In the genomic region with DNA sequence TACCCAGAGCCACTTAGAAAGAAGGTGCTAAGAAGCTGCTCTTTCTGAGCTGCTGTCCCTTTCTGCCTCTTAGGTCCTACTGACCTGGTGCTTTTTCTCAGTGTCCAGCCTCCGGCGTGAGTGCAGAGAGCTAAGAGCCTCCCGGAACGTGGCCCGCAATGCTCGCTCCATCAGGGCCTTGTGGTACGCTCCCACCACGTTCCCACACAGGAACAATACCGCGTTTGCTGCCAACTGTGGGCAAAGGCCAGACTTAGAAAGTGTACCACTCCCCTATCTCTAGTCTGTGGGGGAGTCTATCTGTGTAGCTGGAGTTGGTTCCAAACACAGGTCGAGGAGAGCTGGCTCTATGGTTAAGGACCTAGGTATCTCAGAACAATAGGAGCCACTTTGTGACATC, we compare ENCODE assay signal across 1 mouse cellular context.
TF ChIP-seq lines count a peak whose summit lies in the region.

No protein-coding gene starts in this region.

TF ChIP-seq in CH12.LX, 34 proteins besides CTCF, POLR2A, EP300 and RAD21:
- no peak for TF ChIP-seq E2F4 (IDR thresholded peaks at IDR 0.05; ENCODE audit: insufficient replicate concordance, low read depth, low read length)
- TF ChIP-seq BHLHE40 (IDR thresholded peaks at IDR 0.05; ENCODE audit: low read depth, low read length), result no peak
- no peak for TF ChIP-seq JUND (conservative IDR thresholded peaks at IDR 0.05; ENCODE audit: low read depth, low read length)
- TF ChIP-seq CHD1 (IDR thresholded peaks at IDR 0.05; ENCODE audit: low read depth, low read length), result no peak
- no peak for TF ChIP-seq ETS1 (conservative IDR thresholded peaks at IDR 0.05; ENCODE audit: low read depth, low read length)
- no peak for TF ChIP-seq JUN (IDR thresholded peaks at IDR 0.05; ENCODE audit: insufficient read depth, low read depth, low read length)
- TF ChIP-seq ELF1 (IDR thresholded peaks at IDR 0.05; ENCODE audit: low read depth, low read length), result no peak
- TF ChIP-seq USF1 (IDR thresholded peaks at IDR 0.05; ENCODE audit: low read depth, low read length), result no peak
- no peak for TF ChIP-seq HCFC1 (IDR thresholded peaks at IDR 0.05; ENCODE audit: low read depth, low read length)
- no peak for TF ChIP-seq ZC3H11A (IDR thresholded peaks at IDR 0.05; ENCODE audit: low read depth, low read length)
- no peak for TF ChIP-seq MXI1 (IDR thresholded peaks at IDR 0.05; ENCODE audit: low read depth, low read length)
- TF ChIP-seq MAFK (IDR thresholded peaks at IDR 0.05; ENCODE audit: insufficient replicate concordance, low read length), result no peak
- TF ChIP-seq PAX5 (IDR thresholded peaks at IDR 0.05; ENCODE audit: low read length), result no peak
- TF ChIP-seq RCOR1 (conservative IDR thresholded peaks at IDR 0.05; ENCODE audit: low read depth, low read length), result no peak
- TF ChIP-seq USF2 (conservative IDR thresholded peaks at IDR 0.05; ENCODE audit: low read depth, low read length), result no peak
